Mouse (Mus musculus): ENCODE measurements around the gene Zfy2. TPM values are rescaled to one million over a fixed set of nuclear protein-coding genes. Genes with fewer than 3 reads are reported as not detected.

Zfy2 gene
- polyA plus RNA-seq (2016; fragmentation: Nextera tagmentation; extraction: Ambion mirVana): not detected in 2 replicates

DNA sequence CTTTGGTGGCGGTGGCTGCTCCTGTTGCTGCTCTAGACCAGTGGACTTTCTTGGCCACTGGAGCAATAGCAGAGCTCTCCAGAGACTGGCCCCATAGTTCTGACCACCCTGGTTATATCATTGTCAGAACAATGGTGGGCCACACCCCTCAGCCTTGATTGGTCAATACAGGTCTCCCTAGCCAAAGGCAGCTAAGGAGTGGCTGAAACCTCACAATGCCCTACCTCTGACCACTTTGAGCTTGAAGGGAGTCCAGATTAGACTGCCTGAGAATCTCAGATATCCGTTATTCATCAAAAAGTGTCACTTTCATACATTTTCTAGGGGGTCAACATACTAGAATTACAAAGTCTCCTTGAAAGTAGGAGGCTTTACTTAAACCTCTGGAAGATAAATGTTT, at the start of gene Zfy2:
TSS of gene Zfy2 (minus strand) at position 101 of the 400 bp plus-strand sequence.
- 72% methylated on average over 2 of the region's 2 CpGs for WGBS (ENCODE audit: insufficient replicate concordance)
- Histone ChIP-seq H3K4me2 (no peak within 1 kb of the TSS), H3K9me3 (replicated peaks) (no peaks in the 10 kb centered on the region), H3K27me3 (replicated peaks) (no peaks in the 10 kb centered on the region), H3K27ac (no peak within 1 kb of the TSS), H3K36me3 (no peaks in the 10 kb centered on the region), H3K9ac (no peak within 1 kb of the TSS), H3K4me1 (no peaks in the 10 kb centered on the region), H3K4me3 (no peak within 1 kb of the TSS)
- no peak for ATAC-seq
